Mouse (Mus musculus): ENCODE data around the gene Zbtb26. TPM values are rescaled to one million over a fixed set of nuclear protein-coding genes. Genes with fewer than 3 reads are reported as not detected.

Zbtb26 gene
- polyA plus RNA-seq (2011; ENCODE audit: insufficient read depth, insufficient read length, low read depth, missing spikeins) = 18.8 and 19.2 TPM in 2 replicates

- Histone ChIP-seq H3K4me1 (ENCODE audit: control insufficient read depth, insufficient read depth, low read length) (peaks cover 2% of the 10 kb centered on the region), H3K4me3 (ENCODE audit: low read depth, low read length) (peak within 1 kb of the TSS; percentile 90)
Observed at GRCm38 (mm10) chr2:37442611-37443591, at the start of gene Zbtb26, which contains the start of the genes Zbtb6 and Rabgap1. TSS of gene Zbtb26 (minus strand) at chr2:37443135. TSS of gene Zbtb6 (minus strand) at chr2:37443171. TSS of gene Rabgap1 (plus strand) at chr2:37443279.

GRCm38 (mm10) chr2:37488956-37489355 lies 46.0 kb upstream of the Zbtb26 start:
- H3K36me3 ChIP-seq (ENCODE audit: control insufficient read depth, insufficient read depth, low read length, poor library complexity, severe bottlenecking) = peaks cover 42% of the 10 kb centered on the region
- no peak overlapping the region for H3K27ac ChIP-seq (ENCODE audit: insufficient read depth, low read length)
- TF ChIP-seq EP300 (IDR thresholded peaks at IDR 0.05; ENCODE audit: insufficient read depth, low read depth, low read length) (no peak), POLR2A (IDR thresholded peaks at IDR 0.05; ENCODE audit: insufficient read depth, low read length) (no peak), CTCF (IDR thresholded peaks at IDR 0.05; ENCODE audit: low read depth, low read length) (no peak)
- H3K9ac ChIP-seq (ENCODE audit: low read depth, poor library complexity, severe bottlenecking) = no peak overlapping the region
- no peaks in the 10 kb centered on the region for H3K9me3 ChIP-seq (replicated peaks; ENCODE audit: control insufficient read depth, insufficient read depth, low read length, poor library complexity, severe bottlenecking)
- H3K27me3 ChIP-seq (ENCODE audit: control insufficient read depth, insufficient read depth, low read length, poor library complexity, severe bottlenecking) = no peaks in the 10 kb centered on the region
- no peak overlapping the region for H3K4me3 ChIP-seq (ENCODE audit: low read depth, low read length)
- no peaks in the 10 kb centered on the region for H3K4me1 ChIP-seq (ENCODE audit: control insufficient read depth, insufficient read depth, low read length)

More at GRCm38 (mm10) chr2:37442611-37443591, at the start of gene Zbtb26, which contains the start of the genes Zbtb6 and Rabgap1:
- TF ChIP-seq EP300 (IDR thresholded peaks at IDR 0.05; ENCODE audit: insufficient read depth, low read depth, low read length) = 0 out of 2 replicates have a peak, but pooled peaks have one; percentile 37
- no peak for TF ChIP-seq CTCF (IDR thresholded peaks at IDR 0.05; ENCODE audit: low read depth, low read length)
- no peak for TF ChIP-seq POLR2A (IDR thresholded peaks at IDR 0.05; ENCODE audit: insufficient read depth, low read length)
- H3K9me3 ChIP-seq (replicated peaks; ENCODE audit: control insufficient read depth, insufficient read depth, low read length, poor library complexity, severe bottlenecking) = no peaks in the 10 kb centered on the region
- H3K36me3 ChIP-seq (ENCODE audit: control insufficient read depth, insufficient read depth, low read length, poor library complexity, severe bottlenecking) = 0 out of 2 replicates have a peak, but pooled peaks cover 3% of the 10 kb centered on the region
- H3K27me3 ChIP-seq (ENCODE audit: control insufficient read depth, insufficient read depth, low read length, poor library complexity, severe bottlenecking) = no peaks in the 10 kb centered on the region
- H3K9ac ChIP-seq (ENCODE audit: low read depth, poor library complexity, severe bottlenecking) = peak within 1 kb of the TSS; percentile 94
- H3K27ac ChIP-seq (ENCODE audit: insufficient read depth, low read length) = peak within 1 kb of the TSS; percentile 75

- H3K9ac ChIP-seq (ENCODE audit: low read depth, poor library complexity, severe bottlenecking) = no peak overlapping the region
- no peak overlapping the region for H3K27ac ChIP-seq (ENCODE audit: insufficient read depth, low read length)
- peaks cover 41% of the 10 kb centered on the region for H3K36me3 ChIP-seq (ENCODE audit: control insufficient read depth, insufficient read depth, low read length, poor library complexity, severe bottlenecking)
- no peak for TF ChIP-seq CTCF (IDR thresholded peaks at IDR 0.05; ENCODE audit: low read depth, low read length)
- TF ChIP-seq EP300 (IDR thresholded peaks at IDR 0.05; ENCODE audit: insufficient read depth, low read depth, low read length) = no peak
- no peak for TF ChIP-seq POLR2A (IDR thresholded peaks at IDR 0.05; ENCODE audit: insufficient read depth, low read length)
- H3K4me1 ChIP-seq (ENCODE audit: control insufficient read depth, insufficient read depth, low read length) = no peaks in the 10 kb centered on the region
- H3K4me3 ChIP-seq (ENCODE audit: low read depth, low read length) = no peak overlapping the region
- H3K27me3 ChIP-seq (ENCODE audit: control insufficient read depth, insufficient read depth, low read length, poor library complexity, severe bottlenecking) = no peaks in the 10 kb centered on the region
- H3K9me3 ChIP-seq (replicated peaks; ENCODE audit: control insufficient read depth, insufficient read depth, low read length, poor library complexity, severe bottlenecking) = no peaks in the 10 kb centered on the region
Observed at GRCm38 (mm10) chr2:37486408-37486807, 43.5 kb upstream of the Zbtb26 start.

GRCm38 (mm10) chr2:37485370-37485769 lies 42.4 kb upstream of the Zbtb26 start:
- Histone ChIP-seq H3K9me3 (replicated peaks; ENCODE audit: control insufficient read depth, insufficient read depth, low read length, poor library complexity, severe bottlenecking) (no peaks in the 10 kb centered on the region), H3K27ac (ENCODE audit: insufficient read depth, low read length) (no peak overlapping the region), H3K4me1 (ENCODE audit: control insufficient read depth, insufficient read depth, low read length) (no peaks in the 10 kb centered on the region), H3K27me3 (ENCODE audit: control insufficient read depth, insufficient read depth, low read length, poor library complexity, severe bottlenecking) (no peaks in the 10 kb centered on the region), H3K4me3 (ENCODE audit: low read depth, low read length) (no peak overlapping the region), H3K9ac (ENCODE audit: low read depth, poor library complexity, severe bottlenecking) (no peak overlapping the region), H3K36me3 (ENCODE audit: control insufficient read depth, insufficient read depth, low read length, poor library complexity, severe bottlenecking) (peaks cover 39% of the 10 kb centered on the region)
- TF ChIP-seq POLR2A (IDR thresholded peaks at IDR 0.05; ENCODE audit: insufficient read depth, low read length) (no peak), EP300 (IDR thresholded peaks at IDR 0.05; ENCODE audit: insufficient read depth, low read depth, low read length) (no peak), CTCF (IDR thresholded peaks at IDR 0.05; ENCODE audit: low read depth, low read length) (no peak)

GRCm38 (mm10) chr2:37484165-37484564 lies 41.2 kb upstream of the Zbtb26 start:
- peaks cover 29% of the 10 kb centered on the region for H3K36me3 ChIP-seq (ENCODE audit: control insufficient read depth, insufficient read depth, low read length, poor library complexity, severe bottlenecking)
- no peaks in the 10 kb centered on the region for H3K27me3 ChIP-seq (ENCODE audit: control insufficient read depth, insufficient read depth, low read length, poor library complexity, severe bottlenecking)
- H3K4me3 ChIP-seq (ENCODE audit: low read depth, low read length) = no peak overlapping the region
- TF ChIP-seq CTCF (IDR thresholded peaks at IDR 0.05; ENCODE audit: low read depth, low read length) (no peak), EP300 (IDR thresholded peaks at IDR 0.05; ENCODE audit: insufficient read depth, low read depth, low read length) (no peak), POLR2A (IDR thresholded peaks at IDR 0.05; ENCODE audit: insufficient read depth, low read length) (no peak)
- H3K4me1 ChIP-seq (ENCODE audit: control insufficient read depth, insufficient read depth, low read length) = no peaks in the 10 kb centered on the region
- no peaks in the 10 kb centered on the region for H3K9me3 ChIP-seq (replicated peaks; ENCODE audit: control insufficient read depth, insufficient read depth, low read length, poor library complexity, severe bottlenecking)
- no peak overlapping the region for H3K27ac ChIP-seq (ENCODE audit: insufficient read depth, low read length)
- no peak overlapping the region for H3K9ac ChIP-seq (ENCODE audit: low read depth, poor library complexity, severe bottlenecking)
